Mouse (Mus musculus): ENCODE results near the gene Chaf1a. TPM values are rescaled to one million over a fixed set of nuclear protein-coding genes. Genes with fewer than 3 reads are reported as not detected.

Chaf1a gene
- polyA plus RNA-seq, 1 experiment from 2014 or later: 4.8 TPM

GRCm38 (mm10) chr17:56006956-56007355 is 33.3 kb upstream of the Chaf1a start:
- no peak for TF ChIP-seq CTCF (IDR thresholded peaks at IDR 0.05; ENCODE audit: low read depth)
- H3K9me3 ChIP-seq (ENCODE audit: control insufficient read depth): no peaks in the 10 kb centered on the region
- peak overlapping the region; percentile 61 for H3K27ac ChIP-seq (ENCODE audit: low read depth, low read length)
- no peak for ATAC-seq
- peaks cover 11% of the 10 kb centered on the region; the same call in 1 of the 2 replicates for H3K4me1 ChIP-seq (replicated peaks; ENCODE audit: control insufficient read depth, insufficient read depth, low read length)
- peak overlapping the region; percentile 71 for H3K4me2 ChIP-seq (replicated peaks; ENCODE audit: low read depth)
- peaks cover 11% of the 10 kb centered on the region; the same call in 1 of the 2 replicates for H3K36me3 ChIP-seq (ENCODE audit: control insufficient read depth, insufficient read depth)
- 0 out of 2 replicates have a peak overlapping the region, but pooled peaks have one; percentile 9 for H3K4me3 ChIP-seq (ENCODE audit: low read depth, low read length)
- no peak overlapping the region for H3K9ac ChIP-seq (ENCODE audit: low read depth, low read length)
- H3K27me3 ChIP-seq (replicated peaks; ENCODE audit: control insufficient read depth, insufficient read depth, low read length): no peaks in the 10 kb centered on the region
- WGBS: 23% methylated on average over 10 of the region's 10 CpGs

GRCm38 (mm10) chr17:56007444-56008355 is 32.5 kb upstream of the Chaf1a start:
- peak overlapping the region; percentile 79; the same call in 1 of the 2 replicates for H3K27ac ChIP-seq (ENCODE audit: low read depth, low read length)
- peak; percentile 30; the same call in 1 of the 2 replicates for TF ChIP-seq CTCF (IDR thresholded peaks at IDR 0.05; ENCODE audit: low read depth)
- peak; percentile 40 for ATAC-seq
- peak overlapping the region; percentile 94 for H3K4me2 ChIP-seq (replicated peaks; ENCODE audit: low read depth)
- peak overlapping the region; percentile 87; the same call in 1 of the 2 replicates for H3K4me3 ChIP-seq (ENCODE audit: low read depth, low read length)
- H3K36me3 ChIP-seq (ENCODE audit: control insufficient read depth, insufficient read depth): peaks cover 13% of the 10 kb centered on the region; the same call in 1 of the 2 replicates
- no peak overlapping the region for H3K9ac ChIP-seq (ENCODE audit: low read depth, low read length)
- H3K4me1 ChIP-seq (replicated peaks; ENCODE audit: control insufficient read depth, insufficient read depth, low read length): peaks cover 11% of the 10 kb centered on the region; the same call in 1 of the 2 replicates
- H3K9me3 ChIP-seq (ENCODE audit: control insufficient read depth): no peaks in the 10 kb centered on the region
- no peaks in the 10 kb centered on the region for H3K27me3 ChIP-seq (replicated peaks; ENCODE audit: control insufficient read depth, insufficient read depth, low read length)
- 12% methylated on average over 13 of the region's 14 CpGs for WGBS

GRCm38 (mm10) chr17:56008356-56009087 is 31.7 kb upstream of the Chaf1a start:
- H3K27ac ChIP-seq (ENCODE audit: low read depth, low read length): peak overlapping the region; percentile 79
- peak overlapping the region; percentile 87 for H3K4me3 ChIP-seq (ENCODE audit: low read depth, low read length)
- H3K4me2 ChIP-seq (replicated peaks; ENCODE audit: low read depth): peak overlapping the region; percentile 94
- peak; percentile 86 for ATAC-seq
- no peaks in the 10 kb centered on the region for H3K9me3 ChIP-seq (ENCODE audit: control insufficient read depth)
- H3K9ac ChIP-seq (ENCODE audit: low read depth, low read length): peak overlapping the region; percentile 58
- TF ChIP-seq CTCF (IDR thresholded peaks at IDR 0.05; ENCODE audit: low read depth): no peak
- H3K4me1 ChIP-seq (replicated peaks; ENCODE audit: control insufficient read depth, insufficient read depth, low read length): peaks cover 11% of the 10 kb centered on the region; the same call in 1 of the 2 replicates
- peaks cover 20% of the 10 kb centered on the region; the same call in 1 of the 2 replicates for H3K36me3 ChIP-seq (ENCODE audit: control insufficient read depth, insufficient read depth)
- H3K27me3 ChIP-seq (replicated peaks; ENCODE audit: control insufficient read depth, insufficient read depth, low read length): no peaks in the 10 kb centered on the region
- WGBS: under 1% methylated on average over 21 of the region's 21 CpGs

- Histone ChIP-seq H3K4me3 (ENCODE audit: low read depth, low read length) (peak overlapping the region; percentile 87), H3K27me3 (replicated peaks; ENCODE audit: control insufficient read depth, insufficient read depth, low read length) (no peaks in the 10 kb centered on the region), H3K36me3 (ENCODE audit: control insufficient read depth, insufficient read depth) (peaks cover 22% of the 10 kb centered on the region; the same call in 1 of the 2 replicates), H3K9ac (ENCODE audit: low read depth, low read length) (peak overlapping the region; percentile 58), H3K9me3 (ENCODE audit: control insufficient read depth) (no peaks in the 10 kb centered on the region), H3K4me1 (replicated peaks; ENCODE audit: control insufficient read depth, insufficient read depth, low read length) (peaks cover 11% of the 10 kb centered on the region; the same call in 1 of the 2 replicates), H3K27ac (ENCODE audit: low read depth, low read length) (peak overlapping the region; percentile 79), H3K4me2 (replicated peaks; ENCODE audit: low read depth) (peak overlapping the region; percentile 94)
- peak; percentile 75 for TF ChIP-seq CTCF (IDR thresholded peaks at IDR 0.05; ENCODE audit: low read depth)
- ATAC-seq: peak; percentile 77
- WGBS: 1% methylated on average over 61 of the region's 62 CpGs
Observed at GRCm38 (mm10) chr17:56009088-56009961, 30.9 kb upstream of the Chaf1a start.

- TF ChIP-seq CTCF (IDR thresholded peaks at IDR 0.05; ENCODE audit: low read depth): no peak
- no peaks in the 10 kb centered on the region for H3K27me3 ChIP-seq (replicated peaks; ENCODE audit: control insufficient read depth, insufficient read depth, low read length)
- no peak overlapping the region for H3K27ac ChIP-seq (ENCODE audit: low read depth, low read length)
- ATAC-seq: no peak
- peaks cover 25% of the 10 kb centered on the region; the same call in 1 of the 2 replicates for H3K36me3 ChIP-seq (ENCODE audit: control insufficient read depth, insufficient read depth)
- H3K4me1 ChIP-seq (replicated peaks; ENCODE audit: control insufficient read depth, insufficient read depth, low read length): peaks cover 11% of the 10 kb centered on the region; the same call in 1 of the 2 replicates
- peak overlapping the region; percentile 58; the same call in 1 of the 2 replicates for H3K9ac ChIP-seq (ENCODE audit: low read depth, low read length)
- 38% methylated on average over 2 of the region's 2 CpGs for WGBS
- H3K4me2 ChIP-seq (replicated peaks; ENCODE audit: low read depth): peak overlapping the region; percentile 94
- H3K9me3 ChIP-seq (ENCODE audit: control insufficient read depth): no peaks in the 10 kb centered on the region
- H3K4me3 ChIP-seq (ENCODE audit: low read depth, low read length): peak overlapping the region; percentile 87
Observed at GRCm38 (mm10) chr17:56009962-56010240, 30.3 kb upstream of the Chaf1a start.
